Mouse (Mus musculus) lung, postnatal 36 days (tissue): ENCODE measurements around the gene Oog2.
"Not testable (repeated sequence)": the region's sequence is repeated elsewhere in the genome, so short reads cannot be mapped to it uniquely, and the experiment has no call there.

Experiments
- DNase-seq: peaks from one replicate; pipeline ENCODE4 v3.0.0; 2022; ENCODE audit warnings: mixed read lengths

Oog2 gene

GRCm38 (mm10) chr4:144190419-144190818, at the start of gene Oog2:
Gene Oog2 (plus strand): TSS chr4:144190719.
- DNase-seq = no peak

GRCm38 (mm10) chr4:144162563-144162962, 28.0 kb upstream of the Oog2 start, which contains the start of gene Oog3:
Gene Oog3 (minus strand): TSS chr4:144162663.
- DNase-seq = no peak

- DNase-seq = not testable (repeated sequence)
Observed at GRCm38 (mm10) chr4:144213218-144213617, 22.7 kb downstream of the Oog2 start, which contains the start of gene C87977. Gene C87977 (minus strand): TSS chr4:144213318.
